Mouse (Mus musculus) large intestine, adult 2 months (tissue): Measurements from ENCODE around the gene Slpi. TPM values are rescaled to one million over a fixed set of nuclear protein-coding genes. Genes with fewer than 3 reads are reported as not detected.

Source experiments
- DNase-seq: peaks from one replicate; pipeline ENCODE4 v3.0.0-alpha.2; 2012; ENCODE audit warnings: low read depth, low spot score
- WGBS: fragments of 180-500 bp; shearing (Covaris S2); methylation state at CpG from one replicate; pipeline ENCODE4 v1.1.7; 2018; 5-methylcytosine and 5-hydroxymethylcytosine counted together
- polyA plus RNA-seq: library from polyadenylated mRNA; depleted of rRNA; stranded (reverse); fragments of >200 nt; gene quantifications from 2 replicates; pipeline ENCODE4 v1.2.3, GENCODE M21; 2012; rRNA removed

Gene Slpi
- polyA plus RNA-seq: 24.9 and 38.0 TPM in 2 replicates

DNA sequence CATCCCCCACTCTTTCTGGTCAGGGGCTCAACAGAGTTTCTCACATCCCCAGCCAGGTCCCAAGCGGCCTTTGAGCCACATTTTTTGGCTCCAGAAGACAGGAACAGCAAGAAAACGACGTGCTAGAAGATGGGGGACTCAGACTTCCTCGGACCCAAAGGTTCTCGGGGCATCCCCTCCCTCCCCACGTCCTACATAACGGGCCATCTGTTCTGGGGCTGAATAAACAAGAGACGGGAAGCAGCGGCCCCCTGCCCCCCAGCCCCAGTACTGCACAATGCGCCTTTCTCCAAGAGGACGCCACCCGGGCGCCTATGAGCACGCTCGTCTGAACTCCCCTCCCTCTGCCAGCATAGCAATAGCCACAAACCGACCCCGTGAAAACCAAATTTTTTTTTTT, at the start of gene Slpi:
Slpi (minus strand) TSS at position 76 of the 400 bp plus-strand sequence.
- WGBS: 7% methylated on average over 17 of the region's 17 CpGs
- DNase-seq: no peak

GRCm38 (mm10) chr2:164438257-164438656, 49.4 kb upstream of the Slpi start:
- DNase-seq: no peak
- WGBS: 19% methylated on average over 8 of the region's 8 CpGs

DNA sequence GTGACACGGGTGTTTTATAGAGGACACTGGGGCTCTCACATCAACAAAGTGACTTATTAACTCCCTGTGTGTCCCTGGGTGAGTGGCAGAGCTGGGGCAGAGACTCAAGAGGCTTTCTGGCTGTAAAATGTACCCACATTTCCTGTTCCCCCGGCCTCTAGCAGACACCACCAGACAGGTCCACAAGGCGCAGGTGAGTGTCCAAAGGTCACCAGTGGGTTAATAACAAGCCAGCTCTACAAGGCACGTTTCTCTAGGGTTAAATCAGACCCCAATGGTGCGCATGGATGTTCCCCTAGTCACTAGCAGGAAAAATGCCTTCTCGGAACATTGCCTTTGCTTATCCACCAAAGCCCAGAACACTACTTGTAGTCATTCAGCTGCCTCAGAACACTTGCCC, 48.8 kb upstream of the Slpi start:
- WGBS: 22% methylated on average over 6 of the region's 6 CpGs
- no peak for DNase-seq

DNA sequence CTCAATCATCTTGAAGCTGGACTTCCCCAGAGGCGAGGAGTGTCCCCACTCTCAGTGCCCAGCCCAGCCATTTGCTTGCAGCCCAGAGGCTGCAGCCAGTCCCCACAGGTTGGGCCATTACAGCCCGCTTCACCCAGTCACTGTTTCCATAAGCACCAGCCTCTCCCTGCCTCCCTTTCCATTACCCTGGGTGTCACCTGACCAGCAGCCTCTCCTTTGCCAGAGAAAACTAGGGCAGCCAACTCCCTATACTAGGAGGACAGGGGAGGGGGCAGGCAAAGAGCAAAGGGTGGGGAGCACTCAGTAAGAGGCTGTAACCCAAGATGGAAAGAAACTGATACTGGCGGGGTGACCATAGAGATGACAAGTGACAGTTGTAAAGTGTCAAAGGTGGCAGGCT, 48.1 kb upstream of the Slpi start:
- WGBS: 25% methylated on average over 3 of the region's 3 CpGs
- no peak for DNase-seq

GRCm38 (mm10) chr2:164436215-164436913, 47.5 kb upstream of the Slpi start:
- WGBS: 12% methylated on average over 8 of the region's 8 CpGs
- DNase-seq: no peak

GRCm38 (mm10) chr2:164435216-164436090, 46.6 kb upstream of the Slpi start:
- WGBS: 11% methylated on average over 5 of the region's 5 CpGs

GRCm38 (mm10) chr2:164434681-164435080, 45.8 kb upstream of the Slpi start:
- 19% methylated on average over 3 of the region's 3 CpGs for WGBS
- no peak for DNase-seq

More at GRCm38 (mm10) chr2:164435216-164436090, 46.6 kb upstream of the Slpi start:
- DNase-seq: no peak

DNA sequence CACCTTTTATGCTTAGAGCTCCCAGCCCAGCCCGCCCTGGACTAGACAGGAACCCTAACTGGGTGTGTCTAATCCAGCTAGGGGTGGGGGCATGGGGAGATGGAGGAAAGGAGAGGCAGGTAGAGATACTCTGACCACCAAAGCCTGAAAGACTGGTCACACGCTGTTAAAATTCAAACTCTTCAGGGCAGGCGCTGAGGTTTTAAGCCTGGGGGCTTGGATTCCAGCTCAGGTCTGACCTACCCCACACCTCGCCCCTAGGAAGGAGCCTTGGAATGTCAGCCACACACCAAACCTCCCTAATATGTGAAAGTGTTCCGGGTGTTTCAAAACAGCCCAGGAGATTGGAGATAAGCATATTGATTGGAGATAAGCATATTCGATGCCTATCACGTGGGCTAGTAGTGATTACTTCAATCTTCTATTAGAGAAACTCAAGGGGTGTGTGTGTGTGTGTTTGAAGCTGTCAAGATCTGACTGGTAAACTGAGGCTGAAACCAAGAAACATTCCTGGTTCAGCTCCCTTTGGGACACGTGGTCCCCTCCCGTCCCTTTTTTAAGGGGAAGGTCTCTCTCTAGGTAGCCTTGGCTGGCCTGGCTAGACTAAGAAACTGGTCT, 44.5 kb upstream of the Slpi start:
- 35% methylated on average over 9 of the region's 9 CpGs for WGBS
- DNase-seq: no peak

- no peak for DNase-seq
- WGBS: 11% methylated on average over 22 of the region's 22 CpGs
Measured at GRCm38 (mm10) chr2:164432541-164433191, 43.8 kb upstream of the Slpi start.

- DNase-seq: no peak
- WGBS: 20% methylated on average over 9 of the region's 9 CpGs
Measured at GRCm38 (mm10) chr2:164431676-164432465, 43.0 kb upstream of the Slpi start.

GRCm38 (mm10) chr2:164430697-164431096, 41.8 kb upstream of the Slpi start:
- WGBS: 33% methylated on average over 7 of the region's 7 CpGs
- no peak for DNase-seq

- 60% methylated on average over 15 of the region's 15 CpGs for WGBS
- no peak for DNase-seq
Measured at GRCm38 (mm10) chr2:164429881-164430615, 41.2 kb upstream of the Slpi start.

GRCm38 (mm10) chr2:164428451-164428850, 39.6 kb upstream of the Slpi start:
- 44% methylated on average over 5 of the region's 5 CpGs for WGBS
- no peak for DNase-seq

- 60% methylated on average over 5 of the region's 5 CpGs for WGBS
- no peak for DNase-seq
Measured at GRCm38 (mm10) chr2:164426952-164427351, 38.1 kb upstream of the Slpi start.

DNA sequence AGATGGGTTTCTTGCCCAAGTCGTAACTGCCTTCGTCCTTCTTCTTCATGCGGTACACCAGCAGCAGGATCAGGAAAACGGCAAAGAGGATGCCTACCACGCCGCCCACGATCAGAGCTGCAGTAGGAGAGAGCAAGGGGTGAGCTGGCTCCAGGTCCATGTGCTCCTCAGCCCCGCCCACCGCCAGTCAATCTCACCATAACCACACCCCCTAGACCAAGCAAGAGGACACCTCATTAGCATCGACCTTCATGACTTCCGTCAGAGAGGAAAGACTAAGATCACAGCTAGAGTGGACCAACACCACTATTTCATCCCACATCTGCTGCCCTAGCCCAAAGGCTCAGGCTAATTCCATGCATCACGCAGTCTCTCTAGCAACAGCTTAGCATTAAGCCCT, 37.2 kb upstream of the Slpi start:
- DNase-seq: no peak
- WGBS: 31% methylated on average over 12 of the region's 12 CpGs

- DNase-seq: no peak
Measured at GRCm38 (mm10) chr2:164425401-164425800, 36.5 kb upstream of the Slpi start.

GRCm38 (mm10) chr2:164424406-164424805, 35.5 kb upstream of the Slpi start:
- no peak for DNase-seq
- 92% methylated on average over 8 of the region's 8 CpGs for WGBS

More at GRCm38 (mm10) chr2:164425401-164425800, 36.5 kb upstream of the Slpi start:
- 72% methylated on average over 5 of the region's 5 CpGs for WGBS

GRCm38 (mm10) chr2:164423464-164423863, 34.6 kb upstream of the Slpi start:
- WGBS: 45% methylated on average over 11 of the region's 11 CpGs
- no peak for DNase-seq
